Mouse (Mus musculus) stomach, postnatal 0 days (tissue): ENCODE data around the gene Taf6.

Experiments
- CTCF ChIP-seq: IDR thresholded peaks from 2 replicates; pipeline ENCODE4 v1.5.1; 2016; ENCODE audit warnings: antibody characterized with exemption, low read depth, mild to moderate bottlenecking, moderate library complexity
- EP300 ChIP-seq: optimal IDR thresholded peaks from 2 replicates; pipeline ENCODE3; 2016; ENCODE audit warnings: antibody characterized with exemption

DNA sequence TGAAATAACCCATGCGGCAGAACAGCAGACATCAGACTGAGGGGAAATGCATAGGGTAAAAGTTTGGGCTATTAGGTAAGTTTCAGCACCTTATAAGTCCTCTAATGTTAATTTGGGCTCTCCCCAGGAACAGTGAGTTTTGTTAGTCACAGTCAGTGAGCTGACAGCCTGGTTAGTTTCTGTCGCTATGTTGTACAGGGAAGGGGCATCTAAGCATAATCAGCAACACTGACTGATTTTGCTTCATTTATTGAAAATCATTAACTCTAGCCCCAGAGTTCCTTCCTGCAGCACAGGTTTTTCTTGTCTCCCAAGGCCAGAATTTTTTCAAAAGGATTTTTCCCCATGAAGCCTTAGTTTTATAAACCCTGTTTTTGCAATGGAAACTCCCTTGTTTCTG, 46.5 kb upstream of the Taf6 start:
- no peak for TF ChIP-seq CTCF
- no peak for TF ChIP-seq EP300
